Mouse (Mus musculus) limb, embryonic 12.5 days (tissue): Measurements from ENCODE around the gene Bpifb1. TPM values are rescaled to one million over a fixed set of nuclear protein-coding genes. Genes with fewer than 3 reads are reported as not detected.

ENCODE experiments used
- ATAC-seq: fragments of 200-750 bp; cut with Nextera tagmentation; 2 replicates; pipeline ENCODE4 v1.8.0; 2017; ENCODE audit warnings: low read depth, moderate TSS enrichment; ENCODE audit not compliant: insufficient number of reproducible peaks, insufficient read depth, low FRiP score, low TSS enrichment
- H3K27ac ChIP-seq: fragments of 300-500 bp; sonication (generic); 2 replicates; pipeline ENCODE4 v1.5.1; 2016; ENCODE audit warnings: mild to moderate bottlenecking, moderate library complexity
- H3K27me3 ChIP-seq: fragments of 300-500 bp; sonication (generic); 2 replicates; pipeline ENCODE4 v1.6.1; 2016; ENCODE audit warnings: mild to moderate bottlenecking, moderate library complexity
- H3K36me3 ChIP-seq: fragments of 300-500 bp; sonication (generic); 2 replicates; pipeline ENCODE4 v1.6.1; 2016; ENCODE audit warnings: mild to moderate bottlenecking, moderate library complexity
- H3K4me1 ChIP-seq: fragments of 300-500 bp; sonication (generic); replicated peaks from 2 replicates; pipeline ENCODE4 v1.6.1; 2016
- H3K4me2 ChIP-seq: fragments of 300-500 bp; sonication (generic); 2 replicates; pipeline ENCODE4 v1.6.1; 2016; ENCODE audit warnings: mild to moderate bottlenecking, moderate library complexity
- H3K4me3 ChIP-seq: fragments of 300-500 bp; sonication (generic); replicated peaks from 2 replicates; pipeline ENCODE4 v1.5.1; 2016; ENCODE audit warnings: mild to moderate bottlenecking
- H3K9ac ChIP-seq: fragments of 300-500 bp; sonication (generic); replicated peaks from 2 replicates; pipeline ENCODE4 v1.6.1; 2016; ENCODE audit warnings: mild to moderate bottlenecking, moderate library complexity
- H3K9me3 ChIP-seq: fragments of 300-500 bp; sonication (generic); 2 replicates; pipeline ENCODE4 v1.6.1; 2016; ENCODE audit warnings: mild to moderate bottlenecking, moderate library complexity
- WGBS: fragments of 180-500 bp; shearing (Covaris S2); methylation state at CpG from one replicate; pipeline ENCODE4 v1.1.7; 2016; 5-methylcytosine and 5-hydroxymethylcytosine counted together
- polyA plus RNA-seq: library from polyadenylated mRNA; unstranded; fragments of >200 nt; fragmentation: Nextera tagmentation; extraction: Ambion mirVana; gene quantifications from 2 replicates; pipeline ENCODE4 v1.2.1, GENCODE M21; 2016

The Bpifb1 gene
- polyA plus RNA-seq, 1 experiment from 2014 or later, result not detected

- no peaks in the 10 kb centered on the region for H3K9me3 ChIP-seq
- H3K4me2 ChIP-seq, result no peak overlapping the region
- 87% methylated on average over 6 of the region's 6 CpGs for WGBS
- H3K36me3 ChIP-seq, result no peaks in the 10 kb centered on the region
- H3K27me3 ChIP-seq, result no peaks in the 10 kb centered on the region
- ATAC-seq, result no peak
- H3K9ac ChIP-seq, result no peak overlapping the region
- H3K27ac ChIP-seq, result no peak overlapping the region
- no peaks in the 10 kb centered on the region; the same call in 1 of the 2 replicates for H3K4me1 ChIP-seq
- H3K4me3 ChIP-seq, result no peak overlapping the region
Measured at GRCm38 (mm10) chr2:154185319-154185718, 5.3 kb upstream of the Bpifb1 start.

GRCm38 (mm10) chr2:154185748-154186147 is 4.9 kb upstream of the Bpifb1 start:
- Histone ChIP-seq H3K27me3 (no peaks in the 10 kb centered on the region), H3K9ac (no peak overlapping the region), H3K36me3 (no peaks in the 10 kb centered on the region), H3K9me3 (no peaks in the 10 kb centered on the region), H3K4me2 (no peak overlapping the region), H3K4me3 (no peak overlapping the region), H3K4me1 (no peaks in the 10 kb centered on the region; the same call in 1 of the 2 replicates), H3K27ac (no peak overlapping the region)
- WGBS, result 82% methylated on average over 3 of the region's 3 CpGs
- ATAC-seq, result no peak

DNA sequence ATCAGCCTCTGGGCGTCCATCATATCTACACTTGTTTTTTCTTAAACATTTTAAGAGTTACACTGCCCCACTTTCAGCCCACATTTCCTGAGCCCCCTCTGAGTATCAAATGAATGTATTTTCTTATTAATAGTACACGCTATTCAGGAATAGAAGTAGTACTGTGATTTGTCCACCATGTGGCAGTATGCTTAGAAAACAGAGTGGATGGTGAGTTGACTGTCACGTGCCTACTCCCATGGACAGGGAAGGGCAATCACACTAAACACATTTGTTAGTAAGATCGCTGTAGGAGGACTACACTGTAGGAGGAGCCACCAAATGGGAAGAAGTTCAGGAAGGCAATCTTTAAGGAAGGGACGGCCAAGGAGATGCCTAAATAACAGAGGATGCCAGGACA is 3.1 kb upstream of the Bpifb1 start:
- no peaks in the 10 kb centered on the region for H3K36me3 ChIP-seq
- H3K27ac ChIP-seq, result no peak overlapping the region
- ATAC-seq, result no peak
- H3K9ac ChIP-seq, result no peak overlapping the region
- no peak overlapping the region for H3K4me3 ChIP-seq
- WGBS, result 40% methylated on average over 5 of the region's 5 CpGs
- H3K4me1 ChIP-seq, result no peaks in the 10 kb centered on the region; the same call in 1 of the 2 replicates
- H3K4me2 ChIP-seq, result no peak overlapping the region
- H3K9me3 ChIP-seq, result no peaks in the 10 kb centered on the region
- no peaks in the 10 kb centered on the region for H3K27me3 ChIP-seq

DNA sequence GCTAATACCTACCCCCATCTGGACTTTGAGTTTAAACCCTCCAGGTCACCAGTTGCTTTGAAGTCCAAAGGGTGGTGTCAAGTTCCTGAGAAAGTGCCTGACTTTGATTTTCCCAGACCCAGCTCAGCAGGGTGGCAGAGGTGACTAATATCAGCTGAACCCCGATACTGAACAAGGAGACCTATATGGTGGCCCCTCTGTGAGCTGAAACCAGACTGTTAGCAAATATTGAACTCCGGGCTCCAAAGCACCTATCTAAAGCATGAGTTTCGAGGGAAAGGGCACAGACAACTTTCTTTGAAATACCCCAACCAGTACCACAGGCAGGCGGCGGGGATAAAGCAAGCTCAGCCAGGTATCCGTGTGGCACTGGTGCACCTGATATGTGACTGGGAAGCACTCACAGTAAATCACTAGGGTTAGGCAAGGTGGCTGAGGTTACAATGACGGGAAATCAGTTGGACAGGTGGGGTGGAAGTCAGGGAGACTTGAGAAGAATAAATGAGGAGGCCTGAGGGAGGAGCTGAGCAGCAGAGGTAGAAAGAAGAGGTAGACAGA is 662 bp upstream of the Bpifb1 start:
- H3K27ac ChIP-seq, result no peak overlapping the region
- WGBS, result 76% methylated on average over 7 of the region's 7 CpGs
- no peaks in the 10 kb centered on the region for H3K27me3 ChIP-seq
- no peaks in the 10 kb centered on the region for H3K9me3 ChIP-seq
- no peak overlapping the region for H3K9ac ChIP-seq
- H3K4me3 ChIP-seq, result no peak overlapping the region
- H3K4me2 ChIP-seq, result no peak overlapping the region
- no peak for ATAC-seq
- H3K4me1 ChIP-seq, result no peaks in the 10 kb centered on the region
- H3K36me3 ChIP-seq, result no peaks in the 10 kb centered on the region

GRCm38 (mm10) chr2:154192141-154192540 is 1.5 kb downstream of the Bpifb1 start:
- no peaks in the 10 kb centered on the region for H3K9me3 ChIP-seq
- no peak overlapping the region for H3K9ac ChIP-seq
- WGBS, result 90% methylated on average over 2 of the region's 2 CpGs
- no peak for ATAC-seq
- no peak overlapping the region for H3K27ac ChIP-seq
- no peak overlapping the region for H3K4me3 ChIP-seq
- no peaks in the 10 kb centered on the region for H3K27me3 ChIP-seq
- no peaks in the 10 kb centered on the region for H3K4me1 ChIP-seq
- no peak overlapping the region for H3K4me2 ChIP-seq
- no peaks in the 10 kb centered on the region for H3K36me3 ChIP-seq

- no peak overlapping the region for H3K4me2 ChIP-seq
- H3K4me3 ChIP-seq, result no peak overlapping the region
- no peaks in the 10 kb centered on the region for H3K36me3 ChIP-seq
- WGBS, result 89% methylated on average over 4 of the region's 4 CpGs
- H3K9ac ChIP-seq, result no peak overlapping the region
- H3K27ac ChIP-seq, result no peak overlapping the region
- no peaks in the 10 kb centered on the region for H3K4me1 ChIP-seq
- no peak for ATAC-seq
- H3K9me3 ChIP-seq, result no peaks in the 10 kb centered on the region
- H3K27me3 ChIP-seq, result no peaks in the 10 kb centered on the region
Measured at GRCm38 (mm10) chr2:154193071-154193470, 2.5 kb downstream of the Bpifb1 start.

GRCm38 (mm10) chr2:154193994-154194504 is 3.4 kb downstream of the Bpifb1 start:
- Histone ChIP-seq H3K4me3 (no peak overlapping the region), H3K27me3 (no peaks in the 10 kb centered on the region), H3K9ac (no peak overlapping the region), H3K9me3 (no peaks in the 10 kb centered on the region), H3K36me3 (no peaks in the 10 kb centered on the region), H3K27ac (no peak overlapping the region), H3K4me1 (no peaks in the 10 kb centered on the region), H3K4me2 (no peak overlapping the region)
- ATAC-seq, result no peak
- 81% methylated on average over 5 of the region's 5 CpGs for WGBS

DNA sequence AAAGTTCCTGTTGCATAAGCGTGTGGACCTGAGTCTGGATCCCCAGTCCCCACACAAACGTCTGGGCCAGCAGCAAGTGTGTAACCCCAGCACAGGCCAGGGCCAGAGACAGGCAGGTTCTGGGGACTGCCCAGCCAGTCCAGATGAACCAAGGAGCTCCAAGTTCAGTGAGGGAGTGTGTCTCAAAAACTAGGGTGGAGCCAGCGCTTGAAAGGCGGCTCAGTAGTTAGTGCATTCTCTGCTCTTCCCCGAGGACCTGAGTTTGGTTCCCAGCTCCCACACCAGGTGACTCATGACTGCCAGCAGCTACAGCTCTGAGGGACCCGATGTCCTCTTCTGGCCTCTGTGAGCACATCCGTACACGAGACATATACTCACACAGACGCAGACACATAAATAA is 6.4 kb downstream of the Bpifb1 start:
- Histone ChIP-seq H3K9me3 (no peaks in the 10 kb centered on the region), H3K36me3 (no peaks in the 10 kb centered on the region), H3K4me2 (no peak overlapping the region), H3K9ac (no peak overlapping the region), H3K27ac (no peak overlapping the region), H3K27me3 (no peaks in the 10 kb centered on the region), H3K4me3 (no peak overlapping the region), H3K4me1 (no peaks in the 10 kb centered on the region)
- WGBS, result 89% methylated on average over 9 of the region's 9 CpGs
- ATAC-seq, result no peak

DNA sequence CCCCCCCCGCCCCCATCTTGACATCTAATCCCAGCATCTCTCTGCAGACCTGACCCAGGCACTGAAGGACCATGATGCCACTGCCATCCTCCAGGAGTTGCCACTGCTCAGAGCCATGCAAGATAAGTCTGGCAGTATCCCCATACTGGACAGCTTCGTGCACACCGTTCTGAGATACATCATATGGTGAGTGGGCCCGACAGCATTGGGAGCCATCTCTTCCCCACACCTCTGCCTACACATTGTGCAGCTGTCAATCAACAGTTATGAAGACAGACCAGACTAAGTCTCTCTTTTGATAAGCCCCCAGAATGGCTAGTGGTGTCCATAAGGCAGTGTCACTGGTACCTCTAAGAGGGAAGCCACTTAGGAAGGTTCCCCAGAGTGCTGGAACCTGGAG is 14.0 kb downstream of the Bpifb1 start:
- Histone ChIP-seq H3K4me3 (no peak overlapping the region), H3K36me3 (no peaks in the 10 kb centered on the region), H3K4me1 (no peaks in the 10 kb centered on the region), H3K9ac (no peak overlapping the region), H3K4me2 (no peak overlapping the region), H3K27me3 (no peaks in the 10 kb centered on the region), H3K27ac (no peak overlapping the region), H3K9me3 (no peaks in the 10 kb centered on the region)
- no peak for ATAC-seq
- 94% methylated on average over 4 of the region's 4 CpGs for WGBS

GRCm38 (mm10) chr2:154206908-154207307 is 16.3 kb downstream of the Bpifb1 start:
- Histone ChIP-seq H3K36me3 (no peaks in the 10 kb centered on the region), H3K27ac (no peak overlapping the region), H3K27me3 (no peaks in the 10 kb centered on the region), H3K9me3 (no peaks in the 10 kb centered on the region), H3K4me3 (no peak overlapping the region), H3K9ac (no peak overlapping the region), H3K4me2 (no peak overlapping the region), H3K4me1 (no peaks in the 10 kb centered on the region)
- no peak for ATAC-seq
- WGBS, result 61% methylated on average over 7 of the region's 7 CpGs

DNA sequence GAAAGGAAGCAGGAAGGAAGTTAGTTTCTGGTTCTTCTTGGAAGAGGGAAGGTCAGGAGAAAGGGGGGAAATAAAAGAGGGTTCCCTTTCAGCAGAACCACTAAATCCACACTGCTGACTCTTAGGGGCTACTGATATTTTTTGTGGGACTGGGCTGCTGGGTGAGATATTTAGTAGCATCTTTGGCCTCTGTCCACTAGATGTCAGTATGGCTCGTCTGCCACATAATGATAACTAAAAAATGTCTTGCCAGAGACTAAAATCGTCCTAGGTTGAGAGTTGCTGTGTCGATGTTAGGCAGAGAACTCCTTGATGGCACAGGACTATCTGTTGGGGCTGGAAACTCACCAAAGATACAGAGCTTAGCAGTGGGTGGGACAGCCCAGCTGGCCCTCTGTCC is 18.5 kb downstream of the Bpifb1 start:
- no peaks in the 10 kb centered on the region for H3K4me1 ChIP-seq
- ATAC-seq, result no peak
- no peak overlapping the region for H3K4me2 ChIP-seq
- no peak overlapping the region for H3K9ac ChIP-seq
- H3K27me3 ChIP-seq, result no peaks in the 10 kb centered on the region
- no peak overlapping the region for H3K27ac ChIP-seq
- H3K4me3 ChIP-seq, result no peak overlapping the region
- H3K9me3 ChIP-seq, result no peaks in the 10 kb centered on the region
- 24% methylated on average over 3 of the region's 3 CpGs for WGBS
- H3K36me3 ChIP-seq, result no peaks in the 10 kb centered on the region

DNA sequence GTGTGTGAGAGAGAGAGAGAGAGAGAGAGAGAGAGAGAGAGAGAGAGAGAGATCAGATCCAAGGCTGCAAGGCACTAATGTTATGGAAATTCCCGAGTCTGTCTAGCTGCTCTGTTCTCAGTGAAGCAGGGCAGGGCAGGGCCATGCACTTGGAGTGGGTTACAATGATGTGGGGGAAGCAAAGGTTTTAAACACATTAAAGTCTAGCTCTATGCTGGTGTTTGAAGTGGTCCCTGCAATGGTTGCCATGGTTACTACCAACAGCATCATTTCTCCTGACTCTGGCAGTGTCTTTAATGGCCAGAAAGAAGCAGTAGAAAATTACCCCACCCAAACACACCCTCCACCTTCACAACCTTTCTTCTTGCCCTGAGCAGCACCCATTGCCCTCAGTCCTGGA is 20.5 kb downstream of the Bpifb1 start:
- ATAC-seq, result no peak
- WGBS, result 55% methylated on average over 1 of the region's 1 CpGs
- Histone ChIP-seq H3K4me2 (no peak overlapping the region), H3K9ac (no peak overlapping the region), H3K4me1 (no peaks in the 10 kb centered on the region), H3K36me3 (no peaks in the 10 kb centered on the region), H3K9me3 (no peaks in the 10 kb centered on the region), H3K27ac (no peak overlapping the region), H3K4me3 (no peak overlapping the region), H3K27me3 (no peaks in the 10 kb centered on the region)
